Mouse (Mus musculus): ENCODE results near the gene Sec31a.
"Not testable (repeated sequence)": the region's sequence is repeated elsewhere in the genome, so short reads cannot be mapped to it uniquely, and the experiment has no call there.

The Sec31a gene

GRCm38 (mm10) chr5:100415761-100416590 lies at the start of gene Sec31a:
TSS of gene Sec31a (minus strand) at chr5:100416234.
- DNase-seq: peak; percentile 98

- DNase-seq: no peak
Measured at GRCm38 (mm10) chr5:100462374-100462773, 46.3 kb upstream of the Sec31a start.

- no peak for DNase-seq
Measured at GRCm38 (mm10) chr5:100461526-100461925, 45.5 kb upstream of the Sec31a start.

- DNase-seq: no peak
Measured at GRCm38 (mm10) chr5:100459468-100459867, 43.4 kb upstream of the Sec31a start.

GRCm38 (mm10) chr5:100451871-100452270 lies 35.8 kb upstream of the Sec31a start:
- no peak for DNase-seq

GRCm38 (mm10) chr5:100438796-100439195 lies 22.8 kb upstream of the Sec31a start:
- DNase-seq: no peak

GRCm38 (mm10) chr5:100437917-100438316 lies 21.9 kb upstream of the Sec31a start:
- no peak for DNase-seq

- no peak for DNase-seq
Measured at GRCm38 (mm10) chr5:100437086-100437485, 21.1 kb upstream of the Sec31a start.

- no peak for DNase-seq
Measured at GRCm38 (mm10) chr5:100430966-100431365, 14.9 kb upstream of the Sec31a start.

- DNase-seq: no peak
Measured at GRCm38 (mm10) chr5:100430076-100430390, 14.0 kb upstream of the Sec31a start.

GRCm38 (mm10) chr5:100429344-100430075 lies 13.5 kb upstream of the Sec31a start:
- DNase-seq: peak; percentile 95

GRCm38 (mm10) chr5:100428734-100429343 lies 12.8 kb upstream of the Sec31a start:
- no peak for DNase-seq

- no peak for DNase-seq
Measured at GRCm38 (mm10) chr5:100428031-100428733, 12.1 kb upstream of the Sec31a start.

- no peak for DNase-seq
Measured at GRCm38 (mm10) chr5:100427276-100427675, 11.2 kb upstream of the Sec31a start.

- DNase-seq: not testable (repeated sequence)
Measured at GRCm38 (mm10) chr5:100425823-100426222, 9.8 kb upstream of the Sec31a start.

- DNase-seq: no peak
Measured at GRCm38 (mm10) chr5:100424252-100424651, 8.2 kb upstream of the Sec31a start.

- DNase-seq: no peak
Measured at GRCm38 (mm10) chr5:100423626-100424025, 7.6 kb upstream of the Sec31a start.

GRCm38 (mm10) chr5:100418861-100419260 lies 2.8 kb upstream of the Sec31a start:
- no peak for DNase-seq

- DNase-seq: no peak
Measured at GRCm38 (mm10) chr5:100418077-100418476, 2.0 kb upstream of the Sec31a start.

- no peak for DNase-seq
Measured at GRCm38 (mm10) chr5:100414474-100415196, 1.4 kb downstream of the Sec31a start.

GRCm38 (mm10) chr5:100412886-100413285 lies 3.1 kb downstream of the Sec31a start:
- no peak for DNase-seq

GRCm38 (mm10) chr5:100410281-100410680 lies 5.8 kb downstream of the Sec31a start:
- DNase-seq: no peak

Data from cerebellum, adult 9-11 months (tissue).